Mouse (Mus musculus) effector memory CD4-positive, alpha-beta T cell, adult 7 months (primary cell): ENCODE data around the gene Zranb2. TPM values are rescaled to one million over a fixed set of nuclear protein-coding genes. Genes with fewer than 3 reads are reported as not detected.

ENCODE experiments used
- polyA plus RNA-seq: library from polyadenylated mRNA; unstranded; fragments of 100-300 nt; shearing (Covaris generic); gene quantifications from one replicate; pipeline ENCODE4 v1.2.1, GENCODE M21; 2017

Zranb2 gene
- 38.2 TPM for polyA plus RNA-seq

DNA sequence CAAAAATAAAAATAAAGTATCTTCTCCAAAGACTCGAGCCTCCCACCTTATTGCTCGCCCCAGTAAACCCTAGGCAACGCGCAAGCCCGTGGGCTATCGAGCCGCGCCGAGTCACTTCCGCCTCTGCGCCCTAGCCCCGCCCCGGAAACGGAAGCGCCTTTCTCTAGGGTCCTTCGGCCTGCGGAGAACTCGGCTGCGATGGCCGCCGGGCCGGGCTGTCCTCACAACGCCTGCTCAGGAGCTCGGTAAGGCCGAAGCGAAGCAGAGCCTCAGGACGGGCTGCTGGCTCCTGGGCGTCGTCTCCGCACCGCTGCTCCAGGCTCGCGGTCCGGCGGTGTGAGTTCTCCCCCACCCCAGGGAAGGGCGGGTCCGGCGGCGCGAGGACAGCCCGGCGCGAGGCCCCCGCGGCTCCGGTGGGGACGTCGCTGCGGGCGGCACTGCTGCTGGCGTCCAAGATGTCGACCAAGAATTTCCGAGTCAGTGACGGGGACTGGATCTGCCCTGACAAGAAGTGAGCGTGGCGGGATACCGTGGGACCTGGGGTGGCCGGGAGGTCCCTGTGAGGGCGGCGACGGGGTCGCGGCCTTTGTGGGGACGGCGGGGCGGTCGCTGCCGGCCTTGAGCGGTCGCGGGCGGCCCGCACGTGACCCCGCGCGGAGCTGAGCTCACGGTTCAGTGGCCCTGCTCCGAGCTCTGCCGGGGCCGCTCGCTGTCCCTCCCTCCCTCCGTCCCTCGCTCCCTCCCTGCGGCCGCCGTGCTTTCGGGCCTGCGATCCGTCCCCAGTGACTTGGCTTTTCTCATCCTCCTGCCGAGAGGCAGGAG is at the start of gene Zranb2:
TSS of gene Zranb2 (plus strand) at position 197 of the 822 bp plus-strand sequence.

DNA sequence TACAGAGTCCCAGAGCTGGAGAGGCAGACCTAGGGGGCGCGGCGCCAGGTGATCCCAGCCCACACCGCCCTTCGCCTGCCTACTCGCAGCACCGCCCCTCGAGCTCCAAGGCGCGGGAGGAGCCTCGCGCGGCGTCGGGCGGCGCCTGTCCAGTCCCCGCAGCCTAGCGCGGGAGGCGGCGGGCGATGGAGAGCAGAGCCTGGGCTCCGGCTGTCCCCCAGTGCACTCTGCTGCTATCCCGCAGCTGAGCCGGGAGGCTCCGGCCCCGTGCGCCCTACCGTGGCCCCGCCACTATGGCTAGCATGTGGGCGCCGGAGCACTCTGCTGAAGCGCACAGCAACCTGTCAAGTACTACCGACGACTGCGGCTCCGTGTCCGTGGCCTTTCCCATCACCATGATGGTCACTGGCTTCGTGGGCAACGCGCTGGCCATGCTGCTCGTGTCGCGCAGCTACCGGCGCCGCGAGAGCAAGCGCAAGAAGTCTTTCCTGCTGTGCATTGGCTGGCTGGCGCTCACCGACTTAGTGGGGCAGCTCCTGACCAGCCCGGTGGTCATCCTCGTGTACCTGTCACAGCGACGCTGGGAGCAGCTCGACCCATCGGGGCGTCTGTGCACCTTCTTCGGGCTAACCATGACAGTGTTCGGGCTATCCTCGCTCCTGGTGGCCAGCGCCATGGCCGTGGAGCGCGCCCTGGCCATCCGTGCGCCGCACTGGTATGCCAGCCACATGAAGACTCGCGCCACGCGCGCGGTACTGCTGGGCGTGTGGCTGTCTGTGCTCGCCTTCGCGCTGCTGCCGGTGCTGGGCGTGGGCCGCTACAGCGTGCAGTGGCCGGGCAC is 33.0 kb downstream of the Zranb2 start, which contains the start of gene Ptger3:
TSS of gene Ptger3 (plus strand) at position 168 of the 841 bp plus-strand sequence.

Other genes starting within 250 kb of the Zranb2 start
- gene Ptger3, start 32.7 kb downstream of the Zranb2 start, polyA plus RNA-seq = not detected